23 mouse cellular contexts compared by ENCODE assay signal in the genomic region with DNA sequence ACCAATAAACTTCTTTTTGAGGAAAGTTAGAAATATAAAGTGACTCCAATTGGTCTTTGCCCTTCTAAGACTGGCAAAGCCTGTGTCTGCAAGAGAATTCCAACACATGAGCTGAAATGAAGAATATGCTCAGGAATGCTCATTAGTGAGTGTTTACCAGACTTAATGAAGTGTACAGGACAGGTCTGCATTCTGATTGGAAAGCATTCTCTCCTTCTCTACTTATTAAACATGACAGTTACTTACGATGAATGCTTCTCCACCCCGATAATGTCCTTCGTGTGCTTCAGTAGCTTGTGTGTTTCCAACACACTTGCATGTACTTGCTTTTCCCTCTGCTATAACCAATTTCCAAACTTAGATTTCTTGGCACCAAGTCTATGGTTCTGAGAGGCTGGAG.
"Had no signal": no experiment of that assay in that cellular context is flagged by ENCODE, and none has a peak within 500 bp of the region (broad histone marks: within the 10 kb centered on the region; RNA-seq: fewer than 3 reads in every experiment).

No protein-coding gene starts in this region.

- H3K4me1 ChIP-seq: heart, embryonic 10.5 days; heart, embryonic 12.5 days; hindbrain, embryonic 10.5 days; hindbrain, embryonic 12.5 days; intestine, embryonic 15.5 days; kidney, embryonic 15.5 days; limb, embryonic 10.5 days; limb, embryonic 12.5 days; liver, embryonic 13.5 days had no signal

- H3K36me3 ChIP-seq: heart, embryonic 10.5 days; heart, embryonic 12.5 days; hindbrain, embryonic 10.5 days; hindbrain, embryonic 12.5 days; intestine, embryonic 15.5 days; kidney, embryonic 15.5 days; limb, embryonic 10.5 days; limb, embryonic 12.5 days; liver, embryonic 13.5 days had no signal

- DNase-seq: gastrocnemius, adult 2 months; gastrocnemius, postnatal 10 days; gastrocnemius, postnatal 25 days; heart, adult 18-20 months; heart, postnatal 10 days; heart, postnatal 4 days; kidney, adult 8-10 months; kidney, postnatal 14 days; kidney, postnatal 36 days; liver; liver, embryonic 13.5 days had no signal

- H3K4me3 ChIP-seq: gastrocnemius, adult 2 months; heart, embryonic 10.5 days; heart, embryonic 12.5 days; hindbrain, embryonic 10.5 days; hindbrain, embryonic 12.5 days; intestine, embryonic 15.5 days; kidney, embryonic 15.5 days; layer of hippocampus, adult 2 months; left cerebral cortex, adult 2 months; limb, embryonic 10.5 days; limb, embryonic 12.5 days; liver, embryonic 13.5 days had no signal

- H3K27me3 ChIP-seq: heart, embryonic 12.5 days; hindbrain, embryonic 12.5 days; intestine, embryonic 15.5 days; kidney, embryonic 15.5 days; limb, embryonic 12.5 days; liver, embryonic 13.5 days had no signal

- H3K27ac ChIP-seq: gastrocnemius, adult 2 months; heart, embryonic 10.5 days; hindbrain, embryonic 10.5 days; hindbrain, embryonic 12.5 days; hindbrain, embryonic 14.5 days; intestine, embryonic 15.5 days; kidney, embryonic 15.5 days; kidney, postnatal 0 days; layer of hippocampus, adult 2 months; left cerebral cortex, adult 2 months; limb, embryonic 10.5 days; limb, embryonic 12.5 days; liver, embryonic 13.5 days had no signal
